Mouse (Mus musculus) erythroblast, embryonic 14.5 days (primary cell): ENCODE data around the gene Xkr8.
"Not testable (repeated sequence)": the region's sequence is repeated elsewhere in the genome, so short reads cannot be mapped to it uniquely, and the experiment has no call there.

Experiments used
- GATA1 ChIP-seq: IDR thresholded peaks from 2 replicates; pipeline ENCODE4 v1.6.1; 2012; ENCODE audit warnings: low read length, inconsistent platforms, mixed read lengths
- TAL1 ChIP-seq: IDR thresholded peaks from 3 replicates; pipeline ENCODE4 v1.6.1; 2012; ENCODE audit warnings: low read length, inconsistent platforms, mixed read lengths

DNA sequence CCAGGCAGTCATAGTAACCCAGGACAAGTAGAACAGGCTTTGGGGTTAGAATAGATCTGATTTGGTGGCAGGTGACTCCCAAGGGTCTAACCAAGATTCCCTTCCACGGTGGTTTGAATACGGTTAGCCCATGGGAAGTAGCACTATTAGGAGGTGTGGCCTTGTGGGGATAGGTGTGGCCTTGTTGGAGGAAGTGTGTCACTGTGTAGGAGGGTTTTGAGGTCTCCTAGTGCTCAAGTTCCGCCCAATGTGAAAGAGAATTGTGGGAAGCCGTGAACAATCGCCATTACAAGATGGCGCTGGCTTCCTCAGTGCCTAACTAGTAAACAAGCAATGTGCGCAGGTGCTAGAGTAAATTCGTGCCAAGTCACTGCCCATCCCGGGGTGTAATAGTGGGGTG, 4.8 kb upstream of the Xkr8 start:
- TF ChIP-seq GATA1, TAL1: not testable (repeated sequence)
